Mouse (Mus musculus) spleen, postnatal 10 days (tissue): Measurements from ENCODE around the gene Polg2.
"Not testable (repeated sequence)": the region's sequence is repeated elsewhere in the genome, so short reads cannot be mapped to it uniquely, and the experiment has no call there.

Experiments used
- DNase-seq, 2 experiments: peaks; one replicate each; pipeline ENCODE4 v3.0.0; 2021 to 2022; ENCODE audit warnings: low spot score in 2 of 2

Gene Polg2

GRCm38 (mm10) chr11:106724916-106725235 is 54.5 kb downstream of the Polg2 start:
- DNase-seq, result not testable (repeated sequence)

DNA sequence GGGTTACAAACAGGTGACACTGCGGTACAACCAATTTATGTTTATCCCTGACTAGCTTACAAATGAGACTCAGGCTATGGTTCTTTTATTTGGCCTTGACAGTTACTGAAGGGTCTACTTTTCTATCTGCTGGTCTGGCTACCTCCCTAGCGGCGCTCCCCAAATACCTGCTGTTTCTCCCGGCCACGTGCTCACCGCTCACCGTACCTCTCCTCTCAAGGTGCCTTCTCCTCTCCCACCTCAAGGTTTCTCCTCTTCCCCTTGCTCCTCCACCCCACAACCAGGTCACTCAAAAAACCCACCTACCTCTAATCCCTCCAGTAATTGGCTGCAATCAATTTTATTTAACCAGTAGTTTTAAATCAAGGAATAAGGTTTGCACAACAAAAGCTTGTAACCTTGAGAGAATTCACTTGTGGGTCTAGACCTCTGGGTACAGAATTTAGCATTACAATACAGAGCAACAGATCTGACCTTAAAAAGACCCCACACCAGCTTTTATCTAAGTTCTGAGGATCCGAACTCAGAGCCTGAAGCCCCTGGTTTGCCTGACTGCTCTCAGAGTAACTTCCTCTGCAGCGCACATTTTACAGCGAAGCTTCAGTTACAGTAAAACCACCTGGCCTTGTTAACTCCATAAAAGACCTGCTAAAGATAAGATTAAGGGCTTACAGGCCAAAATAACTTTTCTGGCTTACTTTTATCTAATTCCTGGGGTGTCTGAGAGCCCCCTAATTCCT is 55.0 kb downstream of the Polg2 start:
- DNase-seq, result no peak

- DNase-seq, result no peak
Observed at GRCm38 (mm10) chr11:106723611-106724125, 55.7 kb downstream of the Polg2 start.

GRCm38 (mm10) chr11:106722831-106723361 is 56.4 kb downstream of the Polg2 start:
- peak in 1 of 2 experiments; percentile 17 for DNase-seq

DNA sequence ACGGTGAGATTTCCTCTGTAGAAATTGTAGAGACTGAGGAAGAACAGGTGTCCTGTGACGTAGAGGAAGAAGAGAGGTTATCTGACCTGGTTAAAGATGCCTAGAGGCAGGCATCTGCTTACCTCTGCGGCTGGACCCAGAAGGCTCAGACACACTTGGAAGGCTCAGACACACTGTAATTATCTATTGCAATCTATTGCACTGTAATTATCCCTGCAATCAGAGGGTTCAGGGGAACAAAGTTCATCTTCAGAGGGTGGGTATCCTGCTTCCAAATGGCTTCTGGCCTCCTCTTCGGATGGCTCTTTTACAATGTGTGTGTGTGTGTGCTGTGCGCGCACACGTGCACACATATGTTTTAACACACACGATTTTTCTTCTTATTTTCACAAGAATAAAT is 59.0 kb downstream of the Polg2 start:
- DNase-seq, result no peak
